Mouse (Mus musculus) midbrain, postnatal 0 days (tissue): ENCODE measurements around the gene Gbp2b. TPM values are rescaled to one million over a fixed set of nuclear protein-coding genes. Genes with fewer than 3 reads are reported as not detected.
A peak's percentile ranks its signal among the peaks of the same experiment; 100 is the strongest.
"Not testable (repeated sequence)": the region's sequence is repeated elsewhere in the genome, so short reads cannot be mapped to it uniquely, and the experiment has no call there.

ENCODE experiments used
- ATAC-seq: fragments of 200-750 bp; cut with Nextera tagmentation; 2 replicates; pipeline ENCODE4 v1.8.0; 2017; ENCODE audit warnings: moderate number of reproducible peaks, mild to moderate bottlenecking, moderate TSS enrichment, moderate library complexity; ENCODE audit not compliant: low FRiP score
- DNase-seq: peaks from one replicate; pipeline ENCODE4 v3.0.0-alpha.2; 2015; ENCODE audit warnings: low spot score
- H3K27ac ChIP-seq: fragments of 300-500 bp; sonication (generic); 2 replicates; pipeline ENCODE4 v1.5.1; 2014; ENCODE audit warnings: low read depth, mild to moderate bottlenecking, low read length, mixed read lengths
- H3K27me3 ChIP-seq: fragments of 300-500 bp; sonication (generic); 2 replicates; pipeline ENCODE4 v1.6.1; 2014; ENCODE audit warnings: low read length, control low read depth, mixed read lengths; ENCODE audit not compliant: insufficient read depth
- H3K36me3 ChIP-seq: fragments of 300-500 bp; sonication (generic); 2 replicates; pipeline ENCODE4 v1.6.1; 2014; ENCODE audit warnings: low read length, control low read depth, mixed read lengths; ENCODE audit not compliant: insufficient read depth
- H3K4me1 ChIP-seq: fragments of 300-500 bp; sonication (generic); 2 replicates; pipeline ENCODE4 v1.6.1; 2014; ENCODE audit warnings: mild to moderate bottlenecking, control low read depth, antibody characterized with exemption, low read length, mixed read lengths; ENCODE audit not compliant: insufficient read depth
- H3K4me2 ChIP-seq: fragments of 300-500 bp; sonication (generic); 2 replicates; pipeline ENCODE4 v1.6.1; 2014; ENCODE audit warnings: low read depth, mild to moderate bottlenecking, low read length, mixed read lengths; ENCODE audit not compliant: poor library complexity, severe bottlenecking
- H3K4me3 ChIP-seq: fragments of 300-500 bp; sonication (generic); 2 replicates; pipeline ENCODE4 v1.5.1; 2014; ENCODE audit warnings: low read depth, mild to moderate bottlenecking, low read length, moderate library complexity
- H3K9ac ChIP-seq: fragments of 300-500 bp; sonication (generic); replicated peaks from 2 replicates; pipeline ENCODE4 v1.6.1; 2014; ENCODE audit warnings: mild to moderate bottlenecking, low read length, moderate library complexity, mixed read lengths; ENCODE audit not compliant: poor library complexity, severe bottlenecking
- H3K9me3 ChIP-seq: fragments of 300-500 bp; sonication (generic); 2 replicates; pipeline ENCODE4 v1.6.1; 2016; ENCODE audit warnings: low read length, control low read depth
- CTCF ChIP-seq: IDR thresholded peaks from 2 replicates; pipeline ENCODE4 v1.5.1; 2016; ENCODE audit warnings: antibody characterized with exemption, mild to moderate bottlenecking
- WGBS: fragments of 180-500 bp; shearing (Covaris S2); extraction: QIAGEN DNeasy Blood & Tissue Kit; methylation state at CpG from one replicate; pipeline ENCODE4 v1.1.7; 2014; 5-methylcytosine and 5-hydroxymethylcytosine counted together
- microRNA-seq: library from miRNA; unstranded; fragments of <30 nt; microRNA quantifications from one replicate; pipeline ENCODE4, GENCODE M21; 2016; ENCODE audit warnings: borderline number of aligned reads
- polyA plus RNA-seq: library from polyadenylated mRNA; unstranded; fragments of >200 nt; fragmentation: Nextera tagmentation; extraction: Ambion mirVana; gene quantifications from 2 replicates; pipeline ENCODE4 v1.2.1, GENCODE M21; 2015
- total RNA-seq: library from RNA; depleted of rRNA; stranded (reverse); fragments of >200 nt; gene quantifications from 2 replicates; pipeline ENCODE4 v1.2.3, GENCODE M21; 2014; rRNA removed

The Gbp2b gene
- total and polyA plus RNA-seq, 2 experiments from 2014 or later, result not detected

GRCm38 (mm10) chr3:142640201-142640600 is 45.6 kb downstream of the Gbp2b start:
- no peaks in the 10 kb centered on the region for H3K9me3 ChIP-seq
- no peak overlapping the region for H3K4me3 ChIP-seq
- H3K27ac ChIP-seq, result no peak overlapping the region
- DNase-seq (peak; percentile 34), ATAC-seq (no peak)
- H3K36me3 ChIP-seq, result no peaks in the 10 kb centered on the region
- H3K4me1 ChIP-seq, result no peaks in the 10 kb centered on the region
- H3K9ac ChIP-seq, result no peak overlapping the region
- H3K27me3 ChIP-seq, result no peaks in the 10 kb centered on the region
- peak; percentile 66 for TF ChIP-seq CTCF
- 6% methylated on average over 9 of the region's 9 CpGs for WGBS
- no peak overlapping the region for H3K4me2 ChIP-seq

DNA sequence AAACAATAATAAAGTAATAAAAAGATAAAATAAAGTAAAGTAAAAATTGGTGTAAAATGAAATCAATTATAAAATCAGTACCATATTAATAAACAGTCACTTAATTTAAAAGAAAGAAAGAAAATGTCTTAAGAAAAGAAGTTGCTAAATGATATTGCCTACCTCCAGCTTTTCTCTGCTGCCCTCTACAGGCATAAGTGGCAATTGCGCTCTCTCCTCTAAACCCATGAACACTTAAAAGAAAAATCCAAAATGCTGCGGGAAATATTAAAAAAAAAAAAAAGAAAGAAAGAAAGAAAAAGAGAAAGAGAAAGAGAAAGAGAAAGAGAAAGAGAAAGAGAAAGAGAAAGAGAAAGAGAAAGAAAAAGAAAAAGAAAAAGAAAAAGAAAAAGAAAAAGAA is 51.3 kb downstream of the Gbp2b start:
- not testable (repeated sequence) for ATAC-seq, H3K9ac ChIP-seq, H3K27me3 ChIP-seq, H3K27ac ChIP-seq, H3K4me3 ChIP-seq, H3K9me3 ChIP-seq, H3K36me3 ChIP-seq, H3K4me2 ChIP-seq, H3K4me1 ChIP-seq
- WGBS, result 17% methylated on average over 2 of the region's 2 CpGs
- peak; percentile 67 for DNase-seq
- TF ChIP-seq CTCF, result peak; percentile 82

DNA sequence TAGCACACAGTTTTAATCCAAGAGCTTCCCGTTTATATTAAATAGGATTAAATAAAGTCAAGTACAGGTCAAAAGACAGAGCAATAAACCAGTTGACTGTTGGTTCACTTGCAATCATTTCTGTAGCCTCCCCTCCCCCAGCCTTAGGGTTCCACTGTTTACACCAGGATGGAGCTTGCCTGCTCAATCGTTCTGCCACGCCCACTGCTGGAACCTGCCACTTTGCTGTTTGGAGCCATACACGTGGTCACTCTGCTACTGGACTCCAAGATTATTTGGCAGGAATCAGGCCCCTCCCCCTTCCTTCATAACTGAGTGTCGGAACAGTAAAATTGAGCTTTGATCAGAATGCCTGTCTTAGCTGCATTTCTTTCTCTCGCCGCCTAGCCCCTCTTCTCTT is 53.2 kb downstream of the Gbp2b start:
- DNase-seq, H3K9ac ChIP-seq, H3K4me1 ChIP-seq, H3K4me3 ChIP-seq, H3K27ac ChIP-seq, H3K36me3 ChIP-seq, H3K4me2 ChIP-seq, ATAC-seq, H3K27me3 ChIP-seq, H3K9me3 ChIP-seq: not testable (repeated sequence)
- 66% methylated on average over 7 of the region's 7 CpGs for WGBS

DNA sequence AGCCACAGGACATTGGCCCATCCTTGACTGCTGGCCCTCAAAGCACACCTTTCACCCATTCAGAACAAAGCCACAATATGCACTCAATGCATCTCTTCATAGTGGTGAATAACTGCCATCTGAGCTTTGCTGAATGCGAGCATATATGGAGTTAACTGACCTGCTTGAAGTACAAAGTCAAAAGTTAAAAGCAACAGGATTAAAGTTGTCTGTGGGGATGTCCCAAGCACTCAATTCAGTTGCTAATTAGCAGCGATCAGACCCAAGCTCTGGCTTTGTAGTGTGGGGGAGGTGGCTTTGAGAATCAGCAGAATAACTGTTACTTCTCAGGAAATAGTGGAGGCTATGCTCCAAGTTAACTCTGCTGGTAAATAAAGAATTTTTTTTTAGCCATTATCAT is 55.6 kb downstream of the Gbp2b start:
- H3K27me3 ChIP-seq, result no peaks in the 10 kb centered on the region
- no peaks in the 10 kb centered on the region for H3K4me1 ChIP-seq
- no peak overlapping the region for H3K9ac ChIP-seq
- no peak for ATAC-seq
- H3K9me3 ChIP-seq, result no peaks in the 10 kb centered on the region
- no peak overlapping the region for H3K27ac ChIP-seq
- no peak for TF ChIP-seq CTCF
- H3K36me3 ChIP-seq, result no peaks in the 10 kb centered on the region
- no peak overlapping the region for H3K4me3 ChIP-seq
- H3K4me2 ChIP-seq, result no peak overlapping the region
- no peak for DNase-seq
- WGBS, result 14% methylated on average over 2 of the region's 2 CpGs

- Histone ChIP-seq H3K4me2 (no peak overlapping the region), H3K27ac (no peak overlapping the region), H3K4me3 (no peak overlapping the region), H3K4me1 (no peaks in the 10 kb centered on the region), H3K36me3 (no peaks in the 10 kb centered on the region), H3K9ac (no peak overlapping the region), H3K27me3 (no peaks in the 10 kb centered on the region), H3K9me3 (no peaks in the 10 kb centered on the region)
- TF ChIP-seq CTCF, result no peak
- DNase-seq (no peak), ATAC-seq (no peak)
- 93% methylated on average over 8 of the region's 8 CpGs for WGBS
These were observed 70.1 kb downstream of the Gbp2b start for GRCm38 (mm10) chr3:142664723-142665122.

Small RNA genes lying within 50 kb of the gene (microRNA-seq; reads per million reads assigned to microRNA genes)
- gene Mir6381, result not detected

Other genes with a start within 250 kb of the Gbp2b start
- gene Pdlim5, start 199.2 kb upstream of the Gbp2b start, total RNA-seq, result 28.1 and 29.1 TPM in 2 replicates
- gene Pdlim5, start 199.2 kb upstream of the Gbp2b start, polyA plus RNA-seq, result 12.6 and 13.7 TPM in 2 replicates
- gene Gbp5, start 100.9 kb upstream of the Gbp2b start, total RNA-seq, result 0.19 and 1.0 TPM in 2 replicates
- gene Gbp5, start 100.9 kb upstream of the Gbp2b start, polyA plus RNA-seq, result 0.23 and 0.39 TPM in 2 replicates
- gene Gbp7, start 64.5 kb upstream of the Gbp2b start, total RNA-seq, result 2.5 and 2.8 TPM in 2 replicates
- 3.0 and 3.1 TPM in 2 replicates for gene Gbp7, start 64.5 kb upstream of the Gbp2b start, polyA plus RNA-seq
- gene Gbp3, start 34.8 kb upstream of the Gbp2b start, total RNA-seq, result 3.1 and 3.5 TPM in 2 replicates
- gene Gbp3, start 34.8 kb upstream of the Gbp2b start, polyA plus RNA-seq, result 2.3 and 3.6 TPM in 2 replicates
- gene Gbp2, start 25.8 kb downstream of the Gbp2b start, total RNA-seq, result 0.71 and 3.4 TPM in 2 replicates
- gene Gbp2, start 25.8 kb downstream of the Gbp2b start, polyA plus RNA-seq, result 1.1 and 1.3 TPM in 2 replicates
- 3.1 and 4.7 TPM in 2 replicates for gene Kyat3, start 106.2 kb downstream of the Gbp2b start, total RNA-seq
- gene Kyat3, start 106.2 kb downstream of the Gbp2b start, polyA plus RNA-seq, result 5.1 and 5.6 TPM in 2 replicates
- gene Gtf2b, start 170.2 kb downstream of the Gbp2b start, total RNA-seq, result 29.5 and 38.7 TPM in 2 replicates
- gene Gtf2b, start 170.2 kb downstream of the Gbp2b start, polyA plus RNA-seq, result 45.6 and 51.2 TPM in 2 replicates